Mouse (Mus musculus) C3H10T1/2 (cell line): ENCODE measurements around the gene B2m. TPM values are rescaled to one million over a fixed set of nuclear protein-coding genes. Genes with fewer than 3 reads are reported as not detected.

ENCODE experiments used
- polyA plus RNA-seq, 2 experiments: library from polyadenylated mRNA; unstranded; fragments of >200 nt; fragmentation: generic; extraction: Trizol; gene quantifications; one replicate each; pipeline ENCODE4 v1.2.1; 2012; ENCODE audit warnings: missing spikeins in 2 of 2

Gene B2m
- 100 to 1,000 TPM; 249 to 350 TPM for polyA plus RNA-seq

GRCm38 (mm10) chr2:122147508-122148241, at the start of gene B2m:
Gene B2m, plus strand, starts transcription at chr2:122147686.

GRCm38 (mm10) chr2:122117961-122118958, 29.2 kb upstream of the B2m start, which contains the start of gene Spg11:
Gene Spg11, minus strand, starts transcription at chr2:122118386.

GRCm38 (mm10) chr2:122160680-122161079, 13.2 kb downstream of the B2m start, which contains the start of gene Trim69:
Gene Trim69, plus strand, starts transcription at chr2:122160700.

GRCm38 (mm10) chr2:122186106-122186505, 38.6 kb downstream of the B2m start, which contains the start of the genes Patl2 and Terb2:
Gene Patl2, minus strand, starts transcription at chr2:122186189.
Gene Terb2, plus strand, starts transcription at chr2:122186272.

Other genes starting within 250 kb of the B2m start
- 1 to 10 TPM in 1 of 2 experiments, under 1 TPM in 1; 0.15 to 2.5 TPM for gene Ctdspl2, start 191.7 kb upstream of the B2m start, polyA plus RNA-seq
- under 1 TPM; 0.02 TPM for gene Mageb3, start 191.6 kb upstream of the B2m start, polyA plus RNA-seq
- 1 to 10 TPM in 1 of 2 experiments, under 1 TPM in 1; 0.87 to 2.5 TPM for gene Eif3j1, start 119.1 kb upstream of the B2m start, polyA plus RNA-seq
- gene Spg11, start 29.3 kb upstream of the B2m start, polyA plus RNA-seq = 1 to 10 TPM; 1.0 to 6.2 TPM
- gene Trim69, start 13.0 kb downstream of the B2m start, polyA plus RNA-seq = under 1 TPM; 0.02 to 0.08 TPM
- gene Patl2, start 38.5 kb downstream of the B2m start, polyA plus RNA-seq = under 1 TPM in 1 of 2 experiments, not detected in 1; 0.04 TPM
- gene Terb2, start 38.6 kb downstream of the B2m start, polyA plus RNA-seq = not detected
- 10 to 100 TPM; 18.1 to 71.8 TPM for gene Sord, start 87.1 kb downstream of the B2m start, polyA plus RNA-seq
- under 1 TPM; 0.04 to 0.06 TPM for gene Duox2, start 150.8 kb downstream of the B2m start, polyA plus RNA-seq
- gene Duoxa2, start 151.2 kb downstream of the B2m start, polyA plus RNA-seq = not detected
- gene Duoxa1, start 166.0 kb downstream of the B2m start, polyA plus RNA-seq = 1 to 10 TPM in 1 of 2 experiments, under 1 TPM in 1; 0.72 to 4.2 TPM
- under 1 TPM; 0.06 to 0.41 TPM for gene Duox1, start 168.0 kb downstream of the B2m start, polyA plus RNA-seq
- gene Shf, start 221.5 kb downstream of the B2m start, polyA plus RNA-seq = 10 to 100 TPM; 29.9 to 36.6 TPM